Mouse (Mus musculus) urinary bladder, postnatal 4 days (tissue): ENCODE measurements at regions not wholly inside any gene's neighbourhood (a gene's known extent, or its start where the extent isn't known, plus 50 kb on each side); places are given as distances from the start of the nearest gene placed in this dataset.
A peak's percentile ranks its signal among the peaks of the same experiment; 100 is the strongest.

ENCODE experiments used
- DNase-seq, 2 experiments: peaks; one replicate each; pipeline ENCODE4 v3.0.0; 2021 to 2022; ENCODE audit warnings: low spot score in 2 of 2

- no peak for DNase-seq
Observed at GRCm38 (mm10) chr1:111355435-111355834, 378.1 kb upstream of the Cdh19 start.

- no peak for DNase-seq
Observed at GRCm38 (mm10) chr1:111337927-111338326, 360.5 kb upstream of the Cdh19 start.

- DNase-seq, result peak in 1 of 2 experiments; percentile 57
Observed at GRCm38 (mm10) chr1:111302268-111302667, 324.9 kb upstream of the Cdh19 start.

GRCm38 (mm10) chr1:111286385-111286784 is 309.0 kb upstream of the Cdh19 start:
- DNase-seq, result no peak

- no peak for DNase-seq
Observed at GRCm38 (mm10) chr1:111285916-111286315, 308.5 kb upstream of the Cdh19 start.

- DNase-seq, result no peak
Observed at GRCm38 (mm10) chr1:111242814-111243213, 265.4 kb upstream of the Cdh19 start.

GRCm38 (mm10) chr1:111242344-111242743 is 265.0 kb upstream of the Cdh19 start:
- no peak for DNase-seq
